Mouse (Mus musculus): ENCODE measurements around the gene Fndc7. TPM values are rescaled to one million over a fixed set of nuclear protein-coding genes. Genes with fewer than 3 reads are reported as not detected.

Gene Fndc7
- polyA plus RNA-seq, 1 experiment, result 0.26 TPM

- Histone ChIP-seq H3ac (ENCODE audit: control insufficient read depth, insufficient read length) (no peak overlapping the region), H3K4me2 (ENCODE audit: low read depth) (peak overlapping the region; percentile 13), H3K36me3 (ENCODE audit: control insufficient read depth, insufficient read depth) (no peaks in the 10 kb centered on the region), H3K4me3 (no peak overlapping the region), H3K79me2 (ENCODE audit: control insufficient read depth, insufficient read depth) (no peaks in the 10 kb centered on the region), H3K27me3 (ENCODE audit: control insufficient read depth, insufficient read depth, insufficient read length) (no peaks in the 10 kb centered on the region)
- TF ChIP-seq CEBPB (IDR thresholded peaks at IDR 0.05; ENCODE audit: insufficient read depth, poor library complexity, severe bottlenecking), result no peak
- no peak for TF ChIP-seq POLR2AphosphoS2 (IDR thresholded peaks at IDR 0.05; ENCODE audit: insufficient read length, low read depth)
- TF ChIP-seq REST (IDR thresholded peaks at IDR 0.05; ENCODE audit: insufficient read depth, insufficient read length), result no peak
- TF ChIP-seq POLR2A (IDR thresholded peaks at IDR 0.05; ENCODE audit: insufficient read length, low read depth), result no peak
- TF ChIP-seq MAX (IDR thresholded peaks at IDR 0.05; ENCODE audit: low read depth), result no peak
- TF ChIP-seq SRF (IDR thresholded peaks at IDR 0.05; ENCODE audit: control insufficient read depth, insufficient read length, low read depth), result no peak
- TF ChIP-seq MYOD1 (IDR thresholded peaks at IDR 0.05; ENCODE audit: control insufficient read depth in 1 of 3, insufficient read length in 2 of 3, low read depth in 2 of 3), result no peak
- no peak for TF ChIP-seq TCF3 (IDR thresholded peaks at IDR 0.05; ENCODE audit: insufficient read length, low read depth)
- no peak for TF ChIP-seq USF1 (IDR thresholded peaks at IDR 0.05; ENCODE audit: low read depth)
- TF ChIP-seq TCF12 (IDR thresholded peaks at IDR 0.05; ENCODE audit: insufficient read depth, poor library complexity, severe bottlenecking), result no peak
- TF ChIP-seq MYOG (IDR thresholded peaks at IDR 0.05; ENCODE audit: control insufficient read depth in 1 of 3, insufficient read depth in 1 of 3, insufficient read length in 2 of 3, low read depth in 2 of 3), result no peak
- TF ChIP-seq E2F4 (IDR thresholded peaks at IDR 0.05; ENCODE audit: insufficient read depth), result no peak
Measured at GRCm38 (mm10) chr3:108916857-108917256, 27.0 kb upstream of the Fndc7 start.

GRCm38 (mm10) chr3:108915999-108916398 is 26.2 kb upstream of the Fndc7 start:
- no peak overlapping the region for H3ac ChIP-seq (ENCODE audit: control insufficient read depth, insufficient read length)
- TF ChIP-seq TCF3 (IDR thresholded peaks at IDR 0.05; ENCODE audit: insufficient read length, low read depth) (no peak), SRF (IDR thresholded peaks at IDR 0.05; ENCODE audit: control insufficient read depth, insufficient read length, low read depth) (no peak), MYOD1 (IDR thresholded peaks at IDR 0.05; ENCODE audit: control insufficient read depth in 1 of 3, insufficient read length in 2 of 3, low read depth in 2 of 3) (no peak), CEBPB (IDR thresholded peaks at IDR 0.05; ENCODE audit: insufficient read depth, poor library complexity, severe bottlenecking) (no peak), E2F4 (IDR thresholded peaks at IDR 0.05; ENCODE audit: insufficient read depth) (no peak), TCF12 (IDR thresholded peaks at IDR 0.05; ENCODE audit: insufficient read depth, poor library complexity, severe bottlenecking) (no peak), USF1 (IDR thresholded peaks at IDR 0.05; ENCODE audit: low read depth) (no peak), MAX (IDR thresholded peaks at IDR 0.05; ENCODE audit: low read depth) (no peak), POLR2A (IDR thresholded peaks at IDR 0.05; ENCODE audit: insufficient read length, low read depth) (no peak), POLR2AphosphoS2 (IDR thresholded peaks at IDR 0.05; ENCODE audit: insufficient read length, low read depth) (no peak), MYOG (IDR thresholded peaks at IDR 0.05; ENCODE audit: control insufficient read depth in 1 of 3, insufficient read depth in 1 of 3, insufficient read length in 2 of 3, low read depth in 2 of 3) (no peak), REST (IDR thresholded peaks at IDR 0.05; ENCODE audit: insufficient read depth, insufficient read length) (no peak)

GRCm38 (mm10) chr3:108911548-108912413 is 22.0 kb upstream of the Fndc7 start, which contains the start of gene Prpf38b:
Prpf38b (minus strand) TSS chr3:108911727.
- peak within 1 kb of the TSS; percentile 93 for H3K4me2 ChIP-seq (ENCODE audit: low read depth)
- TF ChIP-seq POLR2AphosphoS2 (IDR thresholded peaks at IDR 0.05; ENCODE audit: insufficient read length, low read depth) (peak; percentile 90), SRF (IDR thresholded peaks at IDR 0.05; ENCODE audit: control insufficient read depth, insufficient read length, low read depth) (peak; percentile 10), POLR2A (IDR thresholded peaks at IDR 0.05; ENCODE audit: insufficient read length, low read depth) (peak; percentile 86), CEBPB (IDR thresholded peaks at IDR 0.05; ENCODE audit: insufficient read depth, poor library complexity, severe bottlenecking) (no peak), MYOD1 (IDR thresholded peaks at IDR 0.05; ENCODE audit: control insufficient read depth in 1 of 3, insufficient read length in 2 of 3, low read depth in 2 of 3) (no peak)

More at GRCm38 (mm10) chr3:108915999-108916398, 26.2 kb upstream of the Fndc7 start:
- Histone ChIP-seq H3K79me2 (ENCODE audit: control insufficient read depth, insufficient read depth) (peaks cover 5% of the 10 kb centered on the region), H3K4me2 (ENCODE audit: low read depth) (no peak overlapping the region), H3K36me3 (ENCODE audit: control insufficient read depth, insufficient read depth) (no peaks in the 10 kb centered on the region), H3K4me3 (no peak overlapping the region), H3K27me3 (ENCODE audit: control insufficient read depth, insufficient read depth, insufficient read length) (no peaks in the 10 kb centered on the region)

GRCm38 (mm10) chr3:108911081-108911547 is 21.3 kb upstream of the Fndc7 start:
- peak overlapping the region; percentile 99 for H3K4me3 ChIP-seq
- peaks cover 25% of the 10 kb centered on the region for H3K36me3 ChIP-seq (ENCODE audit: control insufficient read depth, insufficient read depth)
- no peaks in the 10 kb centered on the region for H3K27me3 ChIP-seq (ENCODE audit: control insufficient read depth, insufficient read depth, insufficient read length)
- H3K79me2 ChIP-seq (ENCODE audit: control insufficient read depth, insufficient read depth), result peaks cover 53% of the 10 kb centered on the region
- peak overlapping the region; percentile 93 for H3K4me2 ChIP-seq (ENCODE audit: low read depth)
- TF ChIP-seq MYOG (IDR thresholded peaks at IDR 0.05; ENCODE audit: control insufficient read depth in 1 of 3, insufficient read depth in 1 of 3, insufficient read length in 2 of 3, low read depth in 2 of 3) (peak in 2 of 3 experiments; percentile 5 to 16), POLR2AphosphoS2 (IDR thresholded peaks at IDR 0.05; ENCODE audit: insufficient read length, low read depth) (no peak), E2F4 (IDR thresholded peaks at IDR 0.05; ENCODE audit: insufficient read depth) (no peak), POLR2A (IDR thresholded peaks at IDR 0.05; ENCODE audit: insufficient read length, low read depth) (no peak), MYOD1 (IDR thresholded peaks at IDR 0.05; ENCODE audit: control insufficient read depth in 1 of 3, insufficient read length in 2 of 3, low read depth in 2 of 3) (no peak), SRF (IDR thresholded peaks at IDR 0.05; ENCODE audit: control insufficient read depth, insufficient read length, low read depth) (no peak), CEBPB (IDR thresholded peaks at IDR 0.05; ENCODE audit: insufficient read depth, poor library complexity, severe bottlenecking) (no peak), REST (IDR thresholded peaks at IDR 0.05; ENCODE audit: insufficient read depth, insufficient read length) (peak; percentile 1)
- peak overlapping the region; percentile 98 for H3ac ChIP-seq (ENCODE audit: control insufficient read depth, insufficient read length)

More at GRCm38 (mm10) chr3:108911548-108912413, 22.0 kb upstream of the Fndc7 start, which contains the start of gene Prpf38b:
- peak within 1 kb of the TSS; percentile 99 for H3K4me3 ChIP-seq
- peak within 1 kb of the TSS; percentile 98 for H3ac ChIP-seq (ENCODE audit: control insufficient read depth, insufficient read length)
- no peaks in the 10 kb centered on the region for H3K27me3 ChIP-seq (ENCODE audit: control insufficient read depth, insufficient read depth, insufficient read length)
- peaks cover 19% of the 10 kb centered on the region for H3K36me3 ChIP-seq (ENCODE audit: control insufficient read depth, insufficient read depth)
- H3K79me2 ChIP-seq (ENCODE audit: control insufficient read depth, insufficient read depth), result peaks cover 47% of the 10 kb centered on the region
